Mouse (Mus musculus): ENCODE measurements around the gene Fbxl15. TPM values are rescaled to one million over a fixed set of nuclear protein-coding genes. Genes with fewer than 3 reads are reported as not detected.

Gene Fbxl15
- polyA plus RNA-seq, 1 experiment: 10.7 TPM

DNA sequence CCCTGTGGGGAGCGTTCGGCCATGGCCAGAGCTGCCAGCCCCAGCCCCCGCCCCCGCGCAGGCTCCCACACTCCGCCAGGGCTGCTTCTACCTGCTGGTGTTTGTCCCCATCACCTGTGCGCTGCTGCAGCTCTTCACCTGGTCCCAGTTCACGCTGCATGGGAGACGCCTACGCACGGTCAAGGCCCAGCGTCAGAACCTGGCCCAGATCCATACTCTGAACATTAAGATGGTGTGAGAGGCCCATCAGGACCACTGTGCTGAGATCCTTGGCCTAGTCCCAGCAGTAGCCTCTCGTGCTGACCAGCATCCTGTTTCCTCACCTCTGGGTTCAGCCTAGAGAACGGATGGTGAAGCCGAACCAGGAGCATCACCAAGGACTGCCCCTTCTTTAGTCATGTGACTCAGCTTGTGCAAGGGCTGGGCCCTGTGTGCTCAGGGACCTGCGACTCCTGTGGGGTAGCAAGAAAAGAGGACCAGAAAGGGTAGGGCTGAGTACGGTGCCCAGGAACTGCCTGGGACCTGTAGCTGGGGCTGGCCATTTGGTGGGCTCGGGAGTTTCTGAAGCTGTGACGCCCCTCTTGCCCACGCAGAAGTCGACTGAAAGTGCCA, 46.6 kb downstream of the Fbxl15 start:
- TF ChIP-seq POLR2A (IDR thresholded peaks at IDR 0.05; ENCODE audit: borderline replicate concordance, extremely low read depth, low read depth, low read length): no peak
- no peak for TF ChIP-seq CTCF (IDR thresholded peaks at IDR 0.05; ENCODE audit: insufficient read depth, low read length)
- no peak for DNase-seq
- H3K4me1 ChIP-seq (ENCODE audit: control insufficient read depth, insufficient read depth, low read length): peaks cover 4% of the 10 kb centered on the region; the same call in 1 of the 2 replicates
- no peak overlapping the region for H3K4me3 ChIP-seq (replicated peaks; ENCODE audit: extremely low read depth, low read depth, low read length)
- 52% methylated on average over 21 of the region's 21 CpGs for WGBS

DNA sequence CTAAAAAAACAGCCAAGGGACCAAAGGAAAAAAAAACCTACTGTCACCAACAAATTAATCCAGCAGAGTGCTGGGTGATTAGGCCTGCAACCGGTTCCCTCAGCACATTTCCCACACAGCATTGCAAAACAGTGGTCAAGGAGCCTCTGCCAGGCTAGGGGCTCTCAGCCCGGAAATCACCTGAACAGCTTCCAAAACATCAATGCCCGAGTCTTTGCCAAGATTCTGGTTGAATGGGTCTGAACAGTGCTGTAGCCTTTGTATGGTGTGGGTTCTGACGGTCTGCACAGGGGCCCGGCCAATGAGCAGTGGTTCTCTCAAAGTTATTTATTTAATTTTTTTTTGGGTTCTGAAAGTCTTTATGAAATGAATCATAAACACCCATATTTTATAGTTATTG, 47.5 kb downstream of the Fbxl15 start:
- Histone ChIP-seq H3K4me3 (replicated peaks; ENCODE audit: extremely low read depth, low read depth, low read length) (no peak overlapping the region), H3K4me1 (ENCODE audit: control insufficient read depth, insufficient read depth, low read length) (peaks cover 4% of the 10 kb centered on the region; the same call in 1 of the 2 replicates)
- 26% methylated on average over 5 of the region's 5 CpGs for WGBS
- TF ChIP-seq CTCF (IDR thresholded peaks at IDR 0.05; ENCODE audit: insufficient read depth, low read length): no peak
- TF ChIP-seq POLR2A (IDR thresholded peaks at IDR 0.05; ENCODE audit: borderline replicate concordance, extremely low read depth, low read depth, low read length): no peak
- peak; percentile 28 for DNase-seq

DNA sequence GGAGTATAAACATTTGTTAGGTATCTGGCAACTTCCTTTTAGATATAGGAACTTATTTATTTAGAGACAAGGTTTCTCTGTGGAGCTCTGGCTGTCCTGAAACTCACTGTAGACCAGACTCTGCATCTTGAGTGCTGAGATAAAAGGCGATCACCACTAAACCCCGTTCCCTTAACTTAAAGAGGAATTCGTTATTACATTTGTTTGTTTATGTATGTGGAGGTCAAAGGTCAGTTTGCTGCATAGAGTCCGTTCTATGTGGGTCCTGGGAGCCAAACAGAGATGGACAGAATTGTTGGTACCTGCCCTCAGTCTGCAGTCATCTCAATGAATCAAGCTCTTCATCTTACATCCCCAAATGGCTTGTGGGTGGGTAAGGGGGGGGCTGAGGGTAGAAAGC, 47.9 kb downstream of the Fbxl15 start:
- DNase-seq: no peak
- Histone ChIP-seq H3K4me3 (replicated peaks; ENCODE audit: extremely low read depth, low read depth, low read length) (no peak overlapping the region), H3K4me1 (ENCODE audit: control insufficient read depth, insufficient read depth, low read length) (peaks cover 4% of the 10 kb centered on the region; the same call in 1 of the 2 replicates)
- no peak for TF ChIP-seq POLR2A (IDR thresholded peaks at IDR 0.05; ENCODE audit: borderline replicate concordance, extremely low read depth, low read depth, low read length)
- no peak for TF ChIP-seq CTCF (IDR thresholded peaks at IDR 0.05; ENCODE audit: insufficient read depth, low read length)
- 27% methylated on average over 4 of the region's 4 CpGs for WGBS

Other genes starting within 250 kb of the Fbxl15 start
- 1.3 TPM in 1 of 2 replicates, not detected in the other for gene Elovl3, start 196.3 kb upstream of the Fbxl15 start, polyA plus RNA-seq (2012; rRNA removed)
- 0.86 TPM in 1 of 2 replicates, not detected in the other for gene Pitx3, start 179.9 kb upstream of the Fbxl15 start, polyA plus RNA-seq (2012; rRNA removed)
- 80.6 and 94.9 TPM in 2 replicates for gene Gbf1, start 175.7 kb upstream of the Fbxl15 start, polyA plus RNA-seq (2012; rRNA removed)
- 56.5 and 60.6 TPM in 2 replicates for gene Nfkb2, start 23.9 kb upstream of the Fbxl15 start, polyA plus RNA-seq (2012; rRNA removed)
- gene Psd, start 1.0 kb upstream of the Fbxl15 start, polyA plus RNA-seq (2012; rRNA removed): 2.3 and 2.4 TPM in 2 replicates
- 47.1 and 53.9 TPM in 2 replicates for gene Cuedc2, start 10.5 kb downstream of the Fbxl15 start, polyA plus RNA-seq (2012; rRNA removed)
- gene Mfsd13a, start 12.9 kb downstream of the Fbxl15 start, polyA plus RNA-seq (2012; rRNA removed): 26.5 and 27.1 TPM in 2 replicates
- 6.8 and 10.1 TPM in 2 replicates for gene 2310034G01Rik, start 22.1 kb downstream of the Fbxl15 start, polyA plus RNA-seq (2012; rRNA removed)
- 85.4 and 112 TPM in 2 replicates for gene Actr1a, start 67.6 kb downstream of the Fbxl15 start, polyA plus RNA-seq (2012; rRNA removed)
- gene Sufu, start 68.7 kb downstream of the Fbxl15 start, polyA plus RNA-seq (2012; rRNA removed): 17.5 and 18.0 TPM in 2 replicates
- 87.2 and 115 TPM in 2 replicates for gene Trim8, start 173.5 kb downstream of the Fbxl15 start, polyA plus RNA-seq (2012; rRNA removed)
- 21.5 and 27.1 TPM in 2 replicates for gene Arl3, start 245.0 kb downstream of the Fbxl15 start, polyA plus RNA-seq (2012; rRNA removed)
- 3.8 and 6.5 TPM in 2 replicates for gene Sfxn2, start 245.2 kb downstream of the Fbxl15 start, polyA plus RNA-seq (2012; rRNA removed)